Mouse (Mus musculus): Measurements from ENCODE around the gene Batf2. TPM values are rescaled to one million over a fixed set of nuclear protein-coding genes. Genes with fewer than 3 reads are reported as not detected.

Batf2 gene
- not detected in 2 replicates for polyA plus RNA-seq (2014; fragmentation: Nextera tagmentation; extraction: Ambion mirVana)

- H3K4me1 ChIP-seq (ENCODE audit: control insufficient read depth, insufficient read depth, low read length): no peaks in the 10 kb centered on the region
- no peaks in the 10 kb centered on the region for H3K9me3 ChIP-seq (replicated peaks; ENCODE audit: control insufficient read depth, low read length)
- peak within 1 kb of the TSS; percentile 78 for H3K4me2 ChIP-seq
- H3K9ac ChIP-seq (ENCODE audit: low read depth, low read length): peak within 1 kb of the TSS; percentile 83
- peak within 1 kb of the TSS; percentile 68 for H3K4me3 ChIP-seq (ENCODE audit: low read depth, low read length)
- under 1% methylated on average over 67 of the region's 68 CpGs for WGBS (ENCODE audit: insufficient replicate concordance)
- H3K27me3 ChIP-seq (ENCODE audit: control insufficient read depth, insufficient read depth, low read length): no peaks in the 10 kb centered on the region
- ATAC-seq (replicated peaks; ENCODE audit: insufficient number of reproducible peaks, low FRiP score, low TSS enrichment): peak; percentile 89
- peak within 1 kb of the TSS; percentile 96 for H3K27ac ChIP-seq (ENCODE audit: low read depth, low read length)
- H3K36me3 ChIP-seq (ENCODE audit: control insufficient read depth, insufficient read depth, low read length): peaks cover under 1% of the 10 kb centered on the region; the same call in 1 of the 2 replicates
These were observed at the start of gene Batf2 for GRCm38 (mm10) chr19:6140678-6141393. Gene Batf2, plus strand, starts transcription at chr19:6140983.

DNA sequence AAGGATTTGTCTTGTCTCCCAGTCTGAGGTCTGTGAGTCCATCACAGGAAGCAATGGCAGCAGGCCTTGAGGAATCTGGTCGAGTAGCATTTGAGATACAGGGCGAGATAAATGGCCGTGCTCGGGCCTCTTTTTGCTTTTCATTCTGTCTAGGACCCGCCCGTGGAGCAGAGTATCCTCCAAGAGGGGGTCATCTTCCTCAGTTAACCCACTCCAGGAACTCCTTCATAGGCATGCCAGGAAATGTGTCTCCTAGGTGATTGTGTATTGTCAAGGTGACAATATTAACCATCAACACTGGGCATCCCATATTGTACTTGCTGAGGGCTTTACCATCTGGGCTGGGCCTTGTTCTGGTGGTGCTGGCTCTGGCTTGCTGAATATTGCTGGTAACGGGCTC, 46.7 kb upstream of the Batf2 start, which contains the start of gene AC131692.1:
Gene AC131692.1 (plus strand): TSS at position 301 of the 400 bp plus-strand sequence.
- H3K27me3 ChIP-seq (ENCODE audit: control insufficient read depth, insufficient read depth, low read length): no peaks in the 10 kb centered on the region
- H3K4me2 ChIP-seq: no peak within 1 kb of the TSS
- 91% methylated on average over 7 of the region's 7 CpGs for WGBS (ENCODE audit: insufficient replicate concordance)
- H3K4me1 ChIP-seq (ENCODE audit: control insufficient read depth, insufficient read depth, low read length): no peaks in the 10 kb centered on the region
- no peak within 1 kb of the TSS for H3K4me3 ChIP-seq (ENCODE audit: low read depth, low read length)
- H3K9me3 ChIP-seq (replicated peaks; ENCODE audit: control insufficient read depth, low read length): no peaks in the 10 kb centered on the region
- no peak within 1 kb of the TSS for H3K9ac ChIP-seq (ENCODE audit: low read depth, low read length)
- H3K36me3 ChIP-seq (ENCODE audit: control insufficient read depth, insufficient read depth, low read length): peaks cover 19% of the 10 kb centered on the region
- ATAC-seq (replicated peaks; ENCODE audit: insufficient number of reproducible peaks, low FRiP score, low TSS enrichment): no peak
- H3K27ac ChIP-seq (ENCODE audit: low read depth, low read length): no peak within 1 kb of the TSS

DNA sequence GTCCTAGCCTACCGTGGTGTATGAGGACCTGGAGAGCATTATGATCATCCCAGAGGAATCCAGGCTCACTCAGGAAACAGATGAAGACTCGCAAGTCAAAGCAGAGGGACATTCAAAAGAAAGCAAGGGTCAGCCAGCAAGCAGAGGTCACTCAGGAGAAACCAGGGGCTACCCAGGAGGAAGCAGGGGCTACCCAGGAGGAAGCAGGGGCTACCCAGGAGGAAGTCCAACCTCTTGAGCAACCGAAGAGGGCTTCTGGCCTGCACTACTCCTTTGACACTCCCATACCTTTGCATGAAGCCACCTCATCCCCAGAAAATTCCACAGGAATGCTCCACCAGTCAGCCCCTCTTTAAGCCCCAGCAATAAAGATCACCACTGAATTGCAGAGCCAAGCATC, 42.9 kb upstream of the Batf2 start:
- no peak overlapping the region for H3K4me3 ChIP-seq (ENCODE audit: low read depth, low read length)
- peaks cover 5% of the 10 kb centered on the region; the same call in 1 of the 2 replicates for H3K36me3 ChIP-seq (ENCODE audit: control insufficient read depth, insufficient read depth, low read length)
- no peaks in the 10 kb centered on the region for H3K27me3 ChIP-seq (ENCODE audit: control insufficient read depth, insufficient read depth, low read length)
- H3K4me2 ChIP-seq: no peak overlapping the region
- 81% methylated on average over 3 of the region's 3 CpGs for WGBS (ENCODE audit: insufficient replicate concordance)
- H3K9ac ChIP-seq (ENCODE audit: low read depth, low read length): no peak overlapping the region
- H3K27ac ChIP-seq (ENCODE audit: low read depth, low read length): no peak overlapping the region
- no peaks in the 10 kb centered on the region for H3K9me3 ChIP-seq (replicated peaks; ENCODE audit: control insufficient read depth, low read length)
- ATAC-seq (replicated peaks; ENCODE audit: insufficient number of reproducible peaks, low FRiP score, low TSS enrichment): no peak
- H3K4me1 ChIP-seq (ENCODE audit: control insufficient read depth, insufficient read depth, low read length): no peaks in the 10 kb centered on the region

- H3K4me2 ChIP-seq: no peak overlapping the region
- H3K36me3 ChIP-seq (ENCODE audit: control insufficient read depth, insufficient read depth, low read length): no peaks in the 10 kb centered on the region
- 76% methylated on average over 6 of the region's 6 CpGs for WGBS (ENCODE audit: insufficient replicate concordance)
- no peaks in the 10 kb centered on the region for H3K9me3 ChIP-seq (replicated peaks; ENCODE audit: control insufficient read depth, low read length)
- no peak overlapping the region for H3K4me3 ChIP-seq (ENCODE audit: low read depth, low read length)
- no peak for ATAC-seq (replicated peaks; ENCODE audit: insufficient number of reproducible peaks, low FRiP score, low TSS enrichment)
- no peaks in the 10 kb centered on the region for H3K4me1 ChIP-seq (ENCODE audit: control insufficient read depth, insufficient read depth, low read length)
- no peak overlapping the region for H3K27ac ChIP-seq (ENCODE audit: low read depth, low read length)
- no peaks in the 10 kb centered on the region for H3K27me3 ChIP-seq (ENCODE audit: control insufficient read depth, insufficient read depth, low read length)
- no peak overlapping the region for H3K9ac ChIP-seq (ENCODE audit: low read depth, low read length)
These were observed 39.6 kb upstream of the Batf2 start for GRCm38 (mm10) chr19:6101186-6101585.

DNA sequence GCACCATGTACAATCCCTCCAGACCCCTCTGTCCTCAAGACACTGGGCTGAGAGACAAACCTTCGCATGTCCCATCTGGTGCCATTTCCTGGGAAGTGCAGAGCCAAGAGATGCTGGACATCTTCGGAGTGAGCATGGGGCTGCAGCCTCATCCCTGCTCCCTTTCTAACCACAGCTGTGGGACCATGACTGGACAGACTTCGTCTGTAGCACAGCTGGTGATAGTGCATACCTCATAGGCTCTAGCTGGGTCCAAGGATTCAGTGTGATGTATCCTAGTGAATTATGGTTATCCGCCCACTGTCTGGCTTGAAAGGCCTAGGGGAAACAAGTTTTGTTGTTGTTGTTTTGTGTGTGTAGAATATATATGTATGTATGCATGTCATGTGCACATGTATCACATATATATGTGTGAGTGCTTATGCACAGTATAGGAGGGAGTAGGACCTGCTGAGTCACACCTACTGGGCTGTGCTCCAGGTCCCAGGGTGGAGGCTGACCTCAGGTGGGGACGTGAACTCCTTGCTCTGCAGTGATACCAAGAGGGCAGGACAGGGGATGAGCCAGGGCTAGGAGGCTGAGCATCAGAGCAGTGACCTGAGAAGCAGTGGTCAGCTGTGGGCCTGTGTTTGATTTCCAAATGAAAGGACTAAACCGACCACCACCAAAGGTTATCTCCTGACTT, 38.5 kb upstream of the Batf2 start:
- Histone ChIP-seq H3K9me3 (replicated peaks; ENCODE audit: control insufficient read depth, low read length) (no peaks in the 10 kb centered on the region), H3K27ac (ENCODE audit: low read depth, low read length) (no peak overlapping the region), H3K4me3 (ENCODE audit: low read depth, low read length) (no peak overlapping the region), H3K4me2 (no peak overlapping the region), H3K9ac (ENCODE audit: low read depth, low read length) (no peak overlapping the region), H3K27me3 (ENCODE audit: control insufficient read depth, insufficient read depth, low read length) (no peaks in the 10 kb centered on the region), H3K4me1 (ENCODE audit: control insufficient read depth, insufficient read depth, low read length) (no peaks in the 10 kb centered on the region), H3K36me3 (ENCODE audit: control insufficient read depth, insufficient read depth, low read length) (no peaks in the 10 kb centered on the region)
- 70% methylated on average over 6 of the region's 6 CpGs for WGBS (ENCODE audit: insufficient replicate concordance)
- ATAC-seq (replicated peaks; ENCODE audit: insufficient number of reproducible peaks, low FRiP score, low TSS enrichment): no peak

- Histone ChIP-seq H3K4me2 (no peak overlapping the region), H3K9me3 (replicated peaks; ENCODE audit: control insufficient read depth, low read length) (no peaks in the 10 kb centered on the region), H3K4me1 (ENCODE audit: control insufficient read depth, insufficient read depth, low read length) (no peaks in the 10 kb centered on the region), H3K27ac (ENCODE audit: low read depth, low read length) (no peak overlapping the region), H3K9ac (ENCODE audit: low read depth, low read length) (0 out of 2 replicates have a peak overlapping the region, but pooled peaks have one; percentile 22), H3K27me3 (ENCODE audit: control insufficient read depth, insufficient read depth, low read length) (no peaks in the 10 kb centered on the region), H3K4me3 (ENCODE audit: low read depth, low read length) (no peak overlapping the region), H3K36me3 (ENCODE audit: control insufficient read depth, insufficient read depth, low read length) (no peaks in the 10 kb centered on the region)
- ATAC-seq (replicated peaks; ENCODE audit: insufficient number of reproducible peaks, low FRiP score, low TSS enrichment): no peak
- 58% methylated on average over 4 of the region's 4 CpGs for WGBS (ENCODE audit: insufficient replicate concordance)
These were observed 36.3 kb upstream of the Batf2 start for GRCm38 (mm10) chr19:6104476-6104875.

DNA sequence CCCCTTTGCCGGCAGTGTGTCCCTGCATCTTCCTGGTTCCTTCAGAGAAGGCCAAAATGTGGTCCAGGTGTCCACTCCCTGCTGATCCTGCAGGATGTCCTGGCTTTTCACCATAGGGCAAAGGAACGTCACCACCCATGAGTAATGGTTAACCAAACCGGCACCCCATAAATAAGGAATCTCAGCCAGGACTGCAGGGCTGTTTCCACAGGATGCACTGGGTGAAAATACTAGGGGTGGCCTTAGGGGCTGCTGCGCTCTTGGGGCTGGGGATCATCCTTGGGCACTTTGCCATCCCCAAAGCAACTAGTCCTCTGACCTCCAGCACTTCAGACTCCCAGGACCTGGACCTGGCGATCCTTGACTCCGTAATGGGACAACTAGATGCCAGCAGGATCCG, 35.2 kb upstream of the Batf2 start, which contains the start of gene Naaladl1:
Gene Naaladl1 (plus strand): TSS at position 197 of the 400 bp plus-strand sequence.
- 0 out of 2 replicates have a peak within 1 kb of the TSS, but pooled peaks have one; percentile 22 for H3K9ac ChIP-seq (ENCODE audit: low read depth, low read length)
- no peak within 1 kb of the TSS; the same call in 1 of the 2 replicates for H3K4me2 ChIP-seq
- H3K36me3 ChIP-seq (ENCODE audit: control insufficient read depth, insufficient read depth, low read length): no peaks in the 10 kb centered on the region
- H3K27me3 ChIP-seq (ENCODE audit: control insufficient read depth, insufficient read depth, low read length): no peaks in the 10 kb centered on the region
- no peak within 1 kb of the TSS for H3K4me3 ChIP-seq (ENCODE audit: low read depth, low read length)
- 80% methylated on average over 7 of the region's 7 CpGs for WGBS (ENCODE audit: insufficient replicate concordance)
- H3K27ac ChIP-seq (ENCODE audit: low read depth, low read length): no peak within 1 kb of the TSS; the same call in 1 of the 2 replicates
- H3K9me3 ChIP-seq (replicated peaks; ENCODE audit: control insufficient read depth, low read length): no peaks in the 10 kb centered on the region
- H3K4me1 ChIP-seq (ENCODE audit: control insufficient read depth, insufficient read depth, low read length): no peaks in the 10 kb centered on the region
- no peak for ATAC-seq (replicated peaks; ENCODE audit: insufficient number of reproducible peaks, low FRiP score, low TSS enrichment)

DNA sequence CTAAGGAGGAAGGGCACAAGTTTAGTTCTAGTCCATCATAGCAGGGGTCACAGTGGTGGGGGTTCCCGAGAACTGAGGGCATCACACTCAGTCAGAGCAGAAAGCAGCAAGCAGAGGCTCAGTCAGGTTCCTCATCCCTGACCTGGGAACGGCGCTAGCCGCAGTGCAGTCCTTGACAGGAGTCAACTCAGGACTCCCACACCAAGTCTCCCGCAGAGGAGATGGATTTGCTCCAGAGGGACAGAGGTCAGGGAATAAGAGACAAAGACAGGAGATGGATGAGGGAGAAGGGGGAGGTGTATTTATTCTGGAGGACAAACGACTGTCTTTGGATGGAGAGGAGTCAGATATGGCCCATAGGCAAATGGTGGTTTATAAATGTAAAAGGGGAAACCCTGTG, 27.7 kb upstream of the Batf2 start:
- Histone ChIP-seq H3K27me3 (ENCODE audit: control insufficient read depth, insufficient read depth, low read length) (no peaks in the 10 kb centered on the region), H3K9me3 (replicated peaks; ENCODE audit: control insufficient read depth, low read length) (no peaks in the 10 kb centered on the region), H3K4me2 (no peak overlapping the region), H3K4me3 (ENCODE audit: low read depth, low read length) (no peak overlapping the region), H3K36me3 (ENCODE audit: control insufficient read depth, insufficient read depth, low read length) (peaks cover 19% of the 10 kb centered on the region), H3K27ac (ENCODE audit: low read depth, low read length) (no peak overlapping the region), H3K4me1 (ENCODE audit: control insufficient read depth, insufficient read depth, low read length) (peaks cover 10% of the 10 kb centered on the region; the same call in 1 of the 2 replicates), H3K9ac (ENCODE audit: low read depth, low read length) (no peak overlapping the region)
- no peak for ATAC-seq (replicated peaks; ENCODE audit: insufficient number of reproducible peaks, low FRiP score, low TSS enrichment)
- WGBS (ENCODE audit: insufficient replicate concordance): 61% methylated on average over 6 of the region's 6 CpGs

All from heart, embryonic 11.5 days (tissue).